ENCODE assay signal across 12 mouse cellular contexts in the genomic region with DNA sequence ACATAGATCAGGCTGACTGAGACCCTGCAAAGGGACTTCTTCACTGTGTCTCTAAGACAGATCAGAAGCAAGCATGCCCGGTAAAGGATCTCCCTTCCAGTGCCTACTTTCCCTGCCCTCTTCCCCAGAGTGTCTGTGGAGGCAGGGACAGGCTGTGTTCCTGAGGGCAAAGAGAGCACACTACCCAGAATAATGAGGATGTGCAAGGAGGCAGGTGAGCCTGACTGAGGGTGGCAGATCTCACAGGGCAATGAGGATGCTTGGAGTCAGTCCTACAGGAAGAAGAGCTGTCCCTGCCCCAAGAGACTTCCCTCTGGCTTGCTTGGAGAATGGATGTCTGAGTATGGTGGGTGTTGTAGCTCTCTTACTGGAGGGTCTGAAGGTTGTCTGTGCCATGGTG.
DNase-seq lines count a peak whose midpoint lies in the region; ATAC-seq lines count a peak whose summit lies in the region.
"Had no signal": no experiment of that assay in that cellular context is flagged by ENCODE, and none has a peak within 500 bp of the region (broad histone marks: within the 10 kb centered on the region; RNA-seq: fewer than 3 reads in every experiment).

No protein-coding gene starts in this region.

- H3K27ac ChIP-seq in embryonic facial prominence, embryonic 13.5 days, result no peak overlapping the region
- H3K27ac ChIP-seq in hindbrain, embryonic 16.5 days (ENCODE audit: low read depth, low read length), result peak overlapping the region; percentile 84
- peak overlapping the region; percentile 91 for H3K27ac ChIP-seq in neural tube, embryonic 15.5 days (replicated peaks)
- H3K27ac ChIP-seq: liver, embryonic 14.5 days had no signal

- H3K36me3 ChIP-seq in embryonic facial prominence, embryonic 13.5 days, result no peaks in the 10 kb centered on the region
- H3K36me3 ChIP-seq in hindbrain, embryonic 16.5 days (ENCODE audit: control insufficient read depth, insufficient read depth, low read length), result no peaks in the 10 kb centered on the region
- no peaks in the 10 kb centered on the region for H3K36me3 ChIP-seq in neural tube, embryonic 15.5 days

- H3K27me3 ChIP-seq in embryonic facial prominence, embryonic 13.5 days, result no peaks in the 10 kb centered on the region
- H3K27me3 ChIP-seq in hindbrain, embryonic 16.5 days (replicated peaks; ENCODE audit: control insufficient read depth, insufficient read depth, low read length), result no peaks in the 10 kb centered on the region
- H3K27me3 ChIP-seq in neural tube, embryonic 15.5 days (replicated peaks), result no peaks in the 10 kb centered on the region
- H3K27me3 ChIP-seq: CH12.LX had no signal

- intact Hi-C loops in left cerebral cortex, postnatal 25 days (cut with DNase I), result loop anchor here (2.0 to 10.0 kb wide), 3 partner anchors 58 to 185 kb away; no protein-coding TSS in a partner anchor

- H3K9ac ChIP-seq in embryonic facial prominence, embryonic 13.5 days, result no peak overlapping the region
- H3K9ac ChIP-seq in hindbrain, embryonic 16.5 days (ENCODE audit: low read depth, low read length), result peak overlapping the region; percentile 61
- H3K9ac ChIP-seq in neural tube, embryonic 15.5 days (replicated peaks), result peak overlapping the region; percentile 58
- H3K9ac ChIP-seq: liver, embryonic 14.5 days had no signal

- H3K9me3 ChIP-seq in embryonic facial prominence, embryonic 13.5 days, result no peaks in the 10 kb centered on the region
- no peaks in the 10 kb centered on the region for H3K9me3 ChIP-seq in hindbrain, embryonic 16.5 days (ENCODE audit: control insufficient read depth, low read length)
- no peaks in the 10 kb centered on the region for H3K9me3 ChIP-seq in neural tube, embryonic 15.5 days (replicated peaks)

- H3K4me3 ChIP-seq in embryonic facial prominence, embryonic 13.5 days, result no peak overlapping the region
- peak overlapping the region; percentile 44 for H3K4me3 ChIP-seq in hindbrain, embryonic 16.5 days (ENCODE audit: low read length)
- H3K4me3 ChIP-seq in neural tube, embryonic 15.5 days (replicated peaks), result peak overlapping the region; percentile 48

- 59% methylated on average over 1 of the region's 1 CpGs for WGBS in embryonic facial prominence, embryonic 13.5 days
- WGBS in hindbrain, embryonic 16.5 days, result 20% methylated on average over 1 of the region's 1 CpGs
- 10% methylated on average over 1 of the region's 1 CpGs for WGBS in neural tube, embryonic 15.5 days

- 0 out of 2 replicates have a peak, but pooled peaks cover 4% of the 10 kb centered on the region for H3K4me1 ChIP-seq in embryonic facial prominence, embryonic 13.5 days
- peaks cover 26% of the 10 kb centered on the region for H3K4me1 ChIP-seq in hindbrain, embryonic 16.5 days (ENCODE audit: control insufficient read depth, insufficient read depth, low read depth, low read length)
- peaks cover 45% of the 10 kb centered on the region for H3K4me1 ChIP-seq in neural tube, embryonic 15.5 days

- ATAC-seq in embryonic facial prominence, embryonic 13.5 days (ENCODE audit: insufficient number of reproducible peaks, insufficient read depth, low FRiP score, low TSS enrichment, low read depth), result no peak
- ATAC-seq in hindbrain, embryonic 16.5 days, result peak; percentile 24; the same call in 1 of the 2 replicates
- ATAC-seq in neural tube, embryonic 15.5 days (ENCODE audit: low FRiP score), result peak; percentile 23; the same call in 1 of the 2 replicates

- H3K4me2 ChIP-seq in embryonic facial prominence, embryonic 13.5 days, result peak overlapping the region; percentile 61; the same call in 1 of the 2 replicates
- H3K4me2 ChIP-seq in hindbrain, embryonic 16.5 days (ENCODE audit: low read length), result peak overlapping the region; percentile 81
- peak overlapping the region; percentile 70 for H3K4me2 ChIP-seq in neural tube, embryonic 15.5 days

- peak; percentile 31 to 36 for DNase-seq in left cerebral cortex, postnatal 25 days (ENCODE audit: low spot score in 2 of 2)
- DNase-seq in left cerebral cortex, adult 8-10 months (ENCODE audit: low spot score in 2 of 2), result no peak
- no peak for DNase-seq in ovary, postnatal 10 days (ENCODE audit: low spot score)
- no peak for DNase-seq in lung, postnatal 10 days
- no peak for DNase-seq in yolk sac, embryonic 10.5 days (ENCODE audit: low spot score)
- DNase-seq: kidney, postnatal 36 days; spleen, adult 18-20 months had no signal

Comparison
In these comparisons a context has a peak if more than half of its experiments do, and no peak if none do; other contexts are left out.
1. DNase-seq: peak in left cerebral cortex, postnatal 25 days (2 of 2); none in left cerebral cortex, adult 8-10 months (0 of 2), ovary, postnatal 10 days (single experiment), lung, postnatal 10 days (single experiment) and yolk sac, embryonic 10.5 days (single experiment).
2. Peak in every context shown above with its lines, with median percentiles within 50 percentile points of each other: H3K4me2 ChIP-seq.